Mouse (Mus musculus): Measurements from ENCODE around the gene Zfyve28. TPM values are rescaled to one million over a fixed set of nuclear protein-coding genes. Genes with fewer than 3 reads are reported as not detected.

Gene Zfyve28
- polyA plus RNA-seq, 2 experiments = 0.07 TPM; not detected in 1

GRCm38 (mm10) chr5:34207503-34207902 lies 80.7 kb downstream of the Zfyve28 start:
- Histone ChIP-seq H3K27me3 (ENCODE audit: control insufficient read depth, insufficient read depth, low read length) (no peaks in the 10 kb centered on the region), H3K4me2 (ENCODE audit: low read depth) (no peak overlapping the region), H3K36me3 (replicated peaks; ENCODE audit: control insufficient read depth, insufficient read depth, low read depth) (no peaks in the 10 kb centered on the region), H3K27ac (no peak overlapping the region), H3K9ac (replicated peaks) (no peak overlapping the region), H3K4me1 (replicated peaks; ENCODE audit: control insufficient read depth in 2 of 2, insufficient read depth in 2 of 2, low read length in 1 of 2) (no peaks in the 10 kb centered on the region), H3K9me3 (ENCODE audit: control insufficient read depth, low read length) (no peaks in the 10 kb centered on the region), H3K4me3 (ENCODE audit: insufficient read depth in 1 of 2, low read depth in 2 of 2, low read length in 2 of 2) (no peak overlapping the region)
- no peak for TF ChIP-seq CTCF (IDR thresholded peaks at IDR 0.05; ENCODE audit: low read depth)
- TF ChIP-seq EP300 (IDR thresholded peaks at IDR 0.05; ENCODE audit: low read depth) = no peak
- 35% methylated on average over 3 of the region's 3 CpGs for WGBS (ENCODE audit: insufficient replicate concordance)
- DNase-seq (ENCODE audit: low read depth in 3 of 3, low spot score in 3 of 3) (no peak), ATAC-seq (ENCODE audit: insufficient read depth) (no peak)

GRCm38 (mm10) chr5:34205788-34206187 lies 82.5 kb downstream of the Zfyve28 start:
- H3K9ac ChIP-seq (replicated peaks) = no peak overlapping the region
- TF ChIP-seq CTCF (IDR thresholded peaks at IDR 0.05; ENCODE audit: low read depth) (no peak), EP300 (IDR thresholded peaks at IDR 0.05; ENCODE audit: low read depth) (no peak)
- no peak overlapping the region for H3K4me2 ChIP-seq (ENCODE audit: low read depth)
- 19% methylated on average over 2 of the region's 2 CpGs for WGBS (ENCODE audit: insufficient replicate concordance)
- H3K9me3 ChIP-seq (ENCODE audit: control insufficient read depth, low read length) = no peaks in the 10 kb centered on the region
- no peaks in the 10 kb centered on the region for H3K27me3 ChIP-seq (ENCODE audit: control insufficient read depth, insufficient read depth, low read length)
- no peaks in the 10 kb centered on the region for H3K36me3 ChIP-seq (replicated peaks; ENCODE audit: control insufficient read depth, insufficient read depth, low read depth)
- H3K27ac ChIP-seq = no peak overlapping the region
- ATAC-seq (ENCODE audit: insufficient read depth) (no peak), DNase-seq (ENCODE audit: low read depth in 3 of 3, low spot score in 3 of 3) (no peak)
- no peak overlapping the region for H3K4me3 ChIP-seq (ENCODE audit: insufficient read depth in 1 of 2, low read depth in 2 of 2, low read length in 2 of 2)
- H3K4me1 ChIP-seq (replicated peaks; ENCODE audit: control insufficient read depth in 2 of 2, insufficient read depth in 2 of 2, low read length in 1 of 2) = no peaks in the 10 kb centered on the region

- no peak for TF ChIP-seq CTCF (IDR thresholded peaks at IDR 0.05; ENCODE audit: low read depth)
- no peak for TF ChIP-seq EP300 (IDR thresholded peaks at IDR 0.05; ENCODE audit: low read depth)
Observed at GRCm38 (mm10) chr5:34204911-34205310, 83.3 kb downstream of the Zfyve28 start.

GRCm38 (mm10) chr5:34202006-34202405 lies 86.2 kb downstream of the Zfyve28 start:
- ATAC-seq (ENCODE audit: insufficient read depth) = no peak
- TF ChIP-seq EP300 (IDR thresholded peaks at IDR 0.05; ENCODE audit: low read depth) (no peak), CTCF (IDR thresholded peaks at IDR 0.05; ENCODE audit: low read depth) (no peak)
- WGBS (ENCODE audit: insufficient replicate concordance) = 68% methylated on average over 4 of the region's 4 CpGs

More at GRCm38 (mm10) chr5:34204911-34205310, 83.3 kb downstream of the Zfyve28 start:
- Histone ChIP-seq H3K4me3 (ENCODE audit: insufficient read depth in 1 of 2, low read depth in 2 of 2, low read length in 2 of 2) (no peak overlapping the region), H3K4me1 (replicated peaks; ENCODE audit: control insufficient read depth in 2 of 2, insufficient read depth in 2 of 2, low read length in 1 of 2) (no peaks in the 10 kb centered on the region), H3K4me2 (ENCODE audit: low read depth) (no peak overlapping the region), H3K36me3 (replicated peaks; ENCODE audit: control insufficient read depth, insufficient read depth, low read depth) (no peaks in the 10 kb centered on the region), H3K27ac (no peak overlapping the region), H3K9ac (replicated peaks) (no peak overlapping the region), H3K9me3 (ENCODE audit: control insufficient read depth, low read length) (no peaks in the 10 kb centered on the region), H3K27me3 (ENCODE audit: control insufficient read depth, insufficient read depth, low read length) (no peaks in the 10 kb centered on the region)
- ATAC-seq (ENCODE audit: insufficient read depth) (no peak), DNase-seq (ENCODE audit: low read depth in 3 of 3, low spot score in 3 of 3) (no peak)
- WGBS (ENCODE audit: insufficient replicate concordance) = 53% methylated on average over 2 of the region's 2 CpGs

GRCm38 (mm10) chr5:34201396-34201795 lies 86.9 kb downstream of the Zfyve28 start:
- Histone ChIP-seq H3K9me3 (ENCODE audit: control insufficient read depth, low read length) (no peaks in the 10 kb centered on the region), H3K4me2 (ENCODE audit: low read depth) (no peak overlapping the region), H3K9ac (replicated peaks) (no peak overlapping the region), H3K4me1 (replicated peaks; ENCODE audit: control insufficient read depth in 2 of 2, insufficient read depth in 2 of 2, low read length in 1 of 2) (no peaks in the 10 kb centered on the region), H3K27ac (no peak overlapping the region), H3K4me3 (ENCODE audit: insufficient read depth in 1 of 2, low read depth in 2 of 2, low read length in 2 of 2) (no peak overlapping the region), H3K36me3 (replicated peaks; ENCODE audit: control insufficient read depth, insufficient read depth, low read depth) (no peaks in the 10 kb centered on the region), H3K27me3 (ENCODE audit: control insufficient read depth, insufficient read depth, low read length) (no peaks in the 10 kb centered on the region)
- TF ChIP-seq CTCF (IDR thresholded peaks at IDR 0.05; ENCODE audit: low read depth) (no peak), EP300 (IDR thresholded peaks at IDR 0.05; ENCODE audit: low read depth) (no peak)
- DNase-seq (ENCODE audit: low read depth in 3 of 3, low spot score in 3 of 3) (no peak), ATAC-seq (ENCODE audit: insufficient read depth) (no peak)
- WGBS (ENCODE audit: insufficient replicate concordance) = 31% methylated on average over 2 of the region's 2 CpGs

More at GRCm38 (mm10) chr5:34202006-34202405, 86.2 kb downstream of the Zfyve28 start:
- DNase-seq (ENCODE audit: low read depth in 3 of 3, low spot score in 3 of 3) = no peak
- Histone ChIP-seq H3K4me3 (ENCODE audit: insufficient read depth in 1 of 2, low read depth in 2 of 2, low read length in 2 of 2) (no peak overlapping the region), H3K27ac (no peak overlapping the region), H3K4me1 (replicated peaks; ENCODE audit: control insufficient read depth in 2 of 2, insufficient read depth in 2 of 2, low read length in 1 of 2) (no peaks in the 10 kb centered on the region), H3K9ac (replicated peaks) (no peak overlapping the region), H3K9me3 (ENCODE audit: control insufficient read depth, low read length) (no peaks in the 10 kb centered on the region), H3K4me2 (ENCODE audit: low read depth) (no peak overlapping the region), H3K27me3 (ENCODE audit: control insufficient read depth, insufficient read depth, low read length) (no peaks in the 10 kb centered on the region), H3K36me3 (replicated peaks; ENCODE audit: control insufficient read depth, insufficient read depth, low read depth) (no peaks in the 10 kb centered on the region)
